Mouse (Mus musculus): ENCODE measurements around the gene Timeless.
"Not testable (repeated sequence)": the region's sequence is repeated elsewhere in the genome, so short reads cannot be mapped to it uniquely, and the experiment has no call there.

The Timeless gene

DNA sequence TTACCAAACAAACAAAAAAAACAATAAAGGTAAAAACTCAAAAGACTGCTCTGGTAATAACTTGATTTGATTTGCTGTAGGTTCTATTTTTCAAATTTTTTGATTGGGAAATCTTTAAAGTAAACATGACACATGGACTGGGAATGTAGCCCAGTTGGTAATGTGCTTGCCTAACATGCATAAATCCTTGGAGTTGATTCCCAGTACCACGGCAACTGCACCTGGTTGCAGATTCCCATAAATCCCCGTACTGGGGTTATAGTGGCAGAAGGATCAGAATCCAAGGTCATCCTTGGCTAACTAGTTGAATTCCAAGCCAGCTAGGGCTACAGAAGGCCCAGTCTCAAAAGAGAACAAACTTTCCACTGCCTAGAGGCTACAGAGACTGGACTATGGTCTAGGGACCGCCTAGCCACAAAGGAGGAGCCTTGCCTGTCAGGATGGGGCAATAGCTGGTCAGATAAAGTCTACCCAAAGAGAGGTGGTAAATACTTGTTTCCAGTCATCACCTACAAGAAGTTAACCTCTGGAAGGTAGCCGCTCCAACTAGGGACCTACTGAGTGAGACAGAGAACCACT, 21.9 kb downstream of the Timeless start, which contains the start of gene Apon:
Gene Apon (plus strand): TSS at position 420 of the 579 bp plus-strand sequence.
- peak; percentile 33 for DNase-seq (ENCODE audit: extremely low read depth, insufficient read length, low spot score)

GRCm38 (mm10) chr10:128255925-128256324, 24.1 kb downstream of the Timeless start:
- no peak for DNase-seq (ENCODE audit: extremely low read depth, insufficient read length, low spot score)

GRCm38 (mm10) chr10:128256328-128256727, 24.5 kb downstream of the Timeless start:
- DNase-seq (ENCODE audit: extremely low read depth, insufficient read length, low spot score), result peak; percentile 76

DNA sequence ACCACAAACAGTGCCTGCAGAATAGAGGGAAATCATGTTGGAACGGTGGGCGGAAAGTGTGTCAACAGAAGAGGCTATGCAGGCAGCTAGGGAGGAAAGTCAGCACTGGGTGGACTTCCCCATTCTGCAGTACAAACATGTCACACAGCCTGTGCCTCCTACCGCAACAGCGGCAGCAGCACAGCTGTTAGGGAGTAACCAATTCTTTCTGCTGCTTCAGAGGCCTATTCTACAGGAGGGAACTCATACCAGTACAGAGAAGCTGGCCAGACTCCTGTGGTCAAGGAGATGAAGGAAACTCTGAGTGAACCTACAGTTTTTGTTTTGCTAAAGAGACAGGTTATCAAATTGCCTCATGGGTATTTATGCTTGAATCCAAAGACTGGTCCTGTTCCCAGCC, 27.1 kb downstream of the Timeless start:
- no peak for DNase-seq (ENCODE audit: extremely low read depth, insufficient read length, low spot score)

GRCm38 (mm10) chr10:128259946-128260345, 28.1 kb downstream of the Timeless start:
- DNase-seq (ENCODE audit: extremely low read depth, insufficient read length, low spot score), result no peak

- not testable (repeated sequence) for DNase-seq (ENCODE audit: extremely low read depth, insufficient read length, low spot score)
Observed at GRCm38 (mm10) chr10:128260376-128260775, 28.5 kb downstream of the Timeless start.

DNA sequence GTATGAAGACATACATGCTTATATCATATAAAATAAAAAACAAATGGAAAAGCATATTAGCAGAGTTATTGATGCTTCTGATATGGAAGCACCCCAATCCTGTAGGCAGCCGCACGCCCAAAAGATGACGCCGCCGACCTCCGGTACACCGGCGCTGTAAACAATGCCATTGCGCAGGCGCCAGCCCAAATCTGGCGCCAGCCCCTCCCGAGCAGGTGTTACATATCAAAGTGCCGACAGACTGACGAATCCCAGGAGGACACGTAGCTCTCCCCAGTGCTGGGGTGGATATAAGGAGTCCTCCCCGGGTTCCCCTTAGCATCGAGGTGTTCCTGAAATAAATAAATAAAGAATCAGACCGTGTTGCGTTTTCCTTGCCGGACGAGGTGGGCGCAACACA, 30.4 kb downstream of the Timeless start:
- no peak for DNase-seq (ENCODE audit: extremely low read depth, insufficient read length, low spot score)

GRCm38 (mm10) chr10:128263393-128264310, 31.8 kb downstream of the Timeless start:
- DNase-seq (ENCODE audit: extremely low read depth, insufficient read length, low spot score), result no peak

- no peak for DNase-seq (ENCODE audit: extremely low read depth, insufficient read length, low spot score)
Observed at GRCm38 (mm10) chr10:128268371-128268770, 36.5 kb downstream of the Timeless start, which contains the start of gene Apof. Gene Apof (plus strand): TSS chr10:128268671.

DNA sequence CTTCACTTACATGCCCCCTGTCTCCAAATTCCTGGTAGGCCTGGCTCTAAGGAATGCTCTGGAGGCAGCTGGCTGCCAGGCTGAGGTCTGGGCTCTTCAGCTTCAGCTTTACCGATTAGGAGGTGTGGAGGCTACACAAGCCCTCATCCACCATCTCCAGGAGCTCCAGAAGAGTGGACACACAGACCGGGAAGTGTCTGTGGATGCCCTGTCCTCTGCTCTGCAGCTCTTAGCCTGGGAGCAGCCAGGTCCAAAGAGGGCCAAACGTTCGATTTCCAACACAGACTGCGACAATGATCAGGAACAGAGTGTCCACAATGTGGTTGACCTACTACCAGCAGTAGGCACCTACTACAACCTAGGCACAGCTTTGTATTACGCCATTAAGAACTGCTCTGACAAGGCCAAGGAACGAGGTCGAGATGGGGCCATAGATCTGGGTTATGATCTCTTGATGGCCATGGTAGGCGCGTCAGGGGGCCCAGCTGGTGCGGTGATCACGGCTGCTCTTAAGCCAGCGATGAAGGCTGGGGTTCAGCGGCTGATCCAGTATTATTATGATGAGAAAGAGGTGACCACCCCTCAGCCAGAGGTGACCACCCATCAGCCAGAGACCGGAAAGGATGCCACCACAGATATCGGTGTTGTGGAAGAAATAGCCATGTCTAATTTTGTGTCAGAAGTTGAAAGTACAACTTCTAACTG, 37.5 kb downstream of the Timeless start:
- no peak for DNase-seq (ENCODE audit: extremely low read depth, insufficient read length, low spot score)

DNA sequence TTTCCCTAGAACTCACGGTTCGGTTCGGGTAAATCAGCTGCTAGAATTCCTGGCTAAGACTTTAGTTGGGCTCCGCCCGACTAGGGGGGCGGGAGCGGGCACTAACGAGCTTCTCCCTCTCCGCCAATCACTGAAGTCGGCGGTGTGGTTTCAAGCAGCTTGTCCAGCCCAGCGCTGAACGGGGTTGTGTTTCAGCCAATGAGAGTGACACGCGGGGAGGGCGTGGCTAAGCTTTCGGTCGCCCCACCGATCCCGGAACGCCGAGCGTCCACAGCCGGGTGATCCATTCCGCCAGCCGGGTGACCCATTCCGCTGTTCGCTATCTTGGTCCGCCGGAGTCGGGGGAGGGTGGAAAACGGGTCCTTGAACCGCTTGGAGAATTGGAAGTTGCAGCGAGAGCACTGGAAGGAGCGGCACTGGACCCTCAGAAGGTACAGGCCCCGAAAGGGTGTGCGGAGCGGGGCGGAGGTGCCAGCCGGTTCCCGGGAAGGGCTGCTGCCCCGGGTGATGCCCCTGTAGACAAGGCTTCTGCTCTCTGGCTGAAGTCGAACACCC, 38.5 kb downstream of the Timeless start, which contains the start of gene Stat2:
Gene Stat2 (plus strand): TSS at position 273 of the 555 bp plus-strand sequence.
- DNase-seq (ENCODE audit: extremely low read depth, insufficient read length, low spot score), result peak; percentile 97

DNA sequence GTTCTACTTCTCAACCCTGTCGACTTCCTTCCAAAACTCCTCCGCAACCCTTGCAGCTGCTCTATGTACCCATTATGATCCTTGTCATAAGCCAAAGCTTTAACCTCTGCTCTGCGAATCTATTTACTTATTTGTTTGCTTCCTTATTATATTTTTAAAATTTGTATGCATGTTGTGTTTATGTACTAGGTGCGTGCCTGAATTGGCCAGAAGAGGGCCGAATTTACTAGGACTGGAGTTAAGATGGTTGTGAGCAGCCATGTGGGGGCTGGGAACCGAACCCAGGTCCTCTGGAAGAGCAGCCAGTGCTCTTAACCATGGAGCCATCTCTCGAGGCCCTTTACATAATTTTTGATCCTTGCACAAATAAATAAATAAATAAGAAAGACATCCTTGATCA, 39.0 kb downstream of the Timeless start:
- DNase-seq (ENCODE audit: extremely low read depth, insufficient read length, low spot score), result no peak

- DNase-seq (ENCODE audit: extremely low read depth, insufficient read length, low spot score), result no peak
Observed at GRCm38 (mm10) chr10:128271883-128272282, 40.0 kb downstream of the Timeless start.

DNA sequence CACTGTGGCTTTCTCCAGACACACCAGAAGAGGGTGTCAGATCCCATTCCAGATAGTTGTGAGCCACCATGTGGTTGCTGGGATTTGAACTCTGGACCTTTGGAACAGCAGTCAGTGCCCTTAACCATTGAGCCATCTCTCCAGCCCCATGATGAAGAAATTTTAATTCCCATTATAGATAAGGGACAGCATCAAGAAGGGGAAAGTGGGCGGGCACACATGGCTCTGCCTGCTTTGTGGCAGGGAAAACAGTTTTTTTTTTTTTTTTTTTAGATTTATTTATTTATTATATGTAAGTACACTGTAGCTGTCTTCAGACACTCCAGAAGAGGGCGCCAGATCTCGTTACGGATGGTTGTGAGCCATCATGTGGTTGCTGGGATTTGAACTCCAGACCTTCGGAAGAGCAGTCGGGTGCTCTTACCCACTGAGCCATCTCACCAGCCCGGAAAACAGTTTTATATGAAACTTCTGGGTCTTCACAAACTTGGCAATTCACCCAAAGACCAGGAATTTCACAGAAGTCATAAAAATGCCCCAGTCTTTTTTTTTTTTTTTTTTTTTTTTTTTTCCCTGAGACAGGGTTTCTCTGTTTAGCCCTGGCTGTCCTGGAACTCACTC, 41.1 kb downstream of the Timeless start:
- not testable (repeated sequence) for DNase-seq (ENCODE audit: extremely low read depth, insufficient read length, low spot score)

DNA sequence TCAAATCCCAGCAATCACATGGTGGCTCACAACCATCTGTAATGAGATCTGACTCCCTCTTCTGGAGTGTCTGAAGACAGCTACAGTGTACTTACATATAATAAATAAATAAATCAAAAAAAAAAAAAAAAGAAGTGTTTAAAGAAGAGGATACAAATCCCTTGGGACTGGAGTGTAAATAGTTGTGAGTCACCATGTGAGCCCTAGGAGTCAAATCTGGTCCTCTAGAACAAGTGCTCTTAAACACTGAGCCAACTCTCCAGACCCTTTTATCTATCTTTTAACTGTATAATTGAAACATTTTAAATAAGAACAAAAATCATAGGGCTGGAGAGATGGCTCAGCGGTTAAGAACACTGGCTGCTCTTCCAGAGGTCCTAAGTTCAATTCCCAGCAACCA, 43.5 kb downstream of the Timeless start:
- not testable (repeated sequence) for DNase-seq (ENCODE audit: extremely low read depth, insufficient read length, low spot score)

DNA sequence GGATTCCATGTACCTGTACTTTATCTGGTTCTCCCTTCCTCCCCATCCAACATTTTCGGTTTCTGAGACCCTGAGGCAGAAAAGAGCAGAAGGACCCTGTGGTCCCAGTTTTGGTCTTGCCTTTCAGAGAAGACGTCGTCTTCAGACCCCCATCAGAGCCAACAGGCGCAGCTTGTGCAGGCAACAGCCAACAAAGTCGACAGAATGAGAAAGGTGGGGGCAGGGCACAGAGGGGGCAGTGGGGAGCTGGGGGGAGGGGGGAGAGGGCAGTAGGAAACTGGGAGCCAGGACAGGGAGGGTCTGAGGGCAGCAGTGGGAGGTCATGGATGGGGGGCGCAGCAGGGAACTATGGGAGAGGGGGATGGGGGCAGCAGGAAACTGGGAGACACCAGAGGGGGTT, 46.3 kb downstream of the Timeless start:
- no peak for DNase-seq (ENCODE audit: extremely low read depth, insufficient read length, low spot score)

GRCm38 (mm10) chr10:128280943-128281342, 49.1 kb downstream of the Timeless start:
- no peak for DNase-seq (ENCODE audit: extremely low read depth, insufficient read length, low spot score)

GRCm38 (mm10) chr10:128281682-128282081, 49.8 kb downstream of the Timeless start:
- DNase-seq (ENCODE audit: extremely low read depth, insufficient read length, low spot score), result no peak

DNA sequence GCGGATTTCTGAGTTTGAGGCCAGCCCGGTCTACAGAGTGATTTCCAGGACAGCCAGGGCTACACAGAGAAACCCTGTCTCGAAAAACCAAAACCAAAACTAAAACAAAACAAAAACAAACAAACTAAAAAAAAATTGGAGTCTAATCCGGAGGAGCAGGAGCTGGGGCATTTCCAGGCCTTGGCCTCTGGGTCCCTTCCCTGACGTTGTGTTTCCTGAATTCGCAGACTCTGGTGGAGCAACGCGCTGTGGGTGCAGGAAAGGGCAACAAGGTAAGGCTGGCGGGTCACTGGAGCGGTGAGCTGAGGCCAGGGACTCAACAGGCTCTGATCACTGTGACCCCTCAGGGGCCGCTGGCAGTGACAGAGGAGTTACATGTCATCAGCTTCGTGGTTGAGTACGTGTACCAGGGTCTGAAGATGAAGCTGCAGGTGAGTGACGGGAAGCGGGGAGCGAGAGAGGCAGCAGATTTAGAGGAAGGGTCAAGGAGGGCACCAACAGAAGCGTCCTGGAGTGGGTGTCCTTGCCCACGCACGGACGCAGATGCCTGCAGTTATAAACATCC, 51.1 kb downstream of the Timeless start:
- no peak for DNase-seq (ENCODE audit: extremely low read depth, insufficient read length, low spot score)
